Mouse (Mus musculus): ENCODE results near the gene Akap11.

Gene Akap11

GRCm38 (mm10) chr14:78528461-78529425 is 7.9 kb downstream of the Akap11 start:
- CTCF ChIA-PET = no interaction called here

GRCm38 (mm10) chr14:78526907-78527306 is 9.7 kb downstream of the Akap11 start:
- CTCF ChIA-PET = interaction anchor here (0.6 to 0.7 kb wide), 2 partner anchors 44 to 94 kb away, joined by 3 read pairs; no protein-coding TSS in a partner anchor

- CTCF ChIA-PET = interaction anchor here (0.6 to 0.7 kb wide), 3 partner anchors 43 to 117 kb away, joined by 3 to 4 read pairs (median 3); no protein-coding TSS in a partner anchor
These were observed 10.1 kb downstream of the Akap11 start for GRCm38 (mm10) chr14:78526475-78526874.

GRCm38 (mm10) chr14:78525611-78526457 is 10.8 kb downstream of the Akap11 start:
- CTCF ChIA-PET = interaction anchor here (0.7 kb wide), 2 partner anchors 92 to 117 kb away, joined by 3 to 4 read pairs; no protein-coding TSS in a partner anchor

GRCm38 (mm10) chr14:78525059-78525458 is 11.5 kb downstream of the Akap11 start:
- CTCF ChIA-PET = no interaction called here

- CTCF ChIA-PET = no interaction called here
These were observed 25.9 kb downstream of the Akap11 start for GRCm38 (mm10) chr14:78510713-78511112.

- CTCF ChIA-PET = no interaction called here
These were observed 26.8 kb downstream of the Akap11 start for GRCm38 (mm10) chr14:78509791-78510190.

- CTCF ChIA-PET = no interaction called here
These were observed 36.0 kb downstream of the Akap11 start for GRCm38 (mm10) chr14:78500578-78500977.

GRCm38 (mm10) chr14:78496691-78497090 is 39.9 kb downstream of the Akap11 start:
- CTCF ChIA-PET = no interaction called here

- CTCF ChIA-PET = no interaction called here
These were observed 41.4 kb downstream of the Akap11 start for GRCm38 (mm10) chr14:78495241-78495640.

GRCm38 (mm10) chr14:78492602-78493001 is 44.0 kb downstream of the Akap11 start:
- CTCF ChIA-PET = no interaction called here

- CTCF ChIA-PET = no interaction called here
These were observed 45.2 kb downstream of the Akap11 start for GRCm38 (mm10) chr14:78491432-78491831.

GRCm38 (mm10) chr14:78482385-78483231 is 54.0 kb downstream of the Akap11 start:
- CTCF ChIA-PET = interaction anchor here (0.6 kb wide), 3 partner anchors 12 to 699 kb away, joined by 3 to 6 read pairs (median 3); no protein-coding TSS in a partner anchor

- CTCF ChIA-PET = interaction anchor here (0.6 kb wide), 1 partner anchor 17 kb away, joined by 3 read pairs; no protein-coding TSS in a partner anchor
These were observed 62.5 kb downstream of the Akap11 start for GRCm38 (mm10) chr14:78474058-78474457.

GRCm38 (mm10) chr14:78470714-78471113 is 65.9 kb downstream of the Akap11 start:
- CTCF ChIA-PET = interaction anchor here (0.8 kb wide), 1 partner anchor 12 kb away, joined by 3 read pairs; no protein-coding TSS in a partner anchor

- CTCF ChIA-PET = no interaction called here
These were observed 67.6 kb downstream of the Akap11 start for GRCm38 (mm10) chr14:78468991-78469390.

GRCm38 (mm10) chr14:78467994-78468393 is 68.6 kb downstream of the Akap11 start:
- CTCF ChIA-PET = no interaction called here

- CTCF ChIA-PET = no interaction called here
These were observed 72.3 kb downstream of the Akap11 start for GRCm38 (mm10) chr14:78464353-78464752.

- CTCF ChIA-PET = no interaction called here
These were observed 77.5 kb downstream of the Akap11 start for GRCm38 (mm10) chr14:78459121-78459520.

GRCm38 (mm10) chr14:78458705-78459104 is 77.9 kb downstream of the Akap11 start:
- CTCF ChIA-PET = no interaction called here

- CTCF ChIA-PET = no interaction called here
These were observed 81.6 kb downstream of the Akap11 start for GRCm38 (mm10) chr14:78454970-78455369.

All from spleen, embryonic (tissue).